Mouse (Mus musculus): Measurements from ENCODE around the gene Phldb2.

The Phldb2 gene

DNA sequence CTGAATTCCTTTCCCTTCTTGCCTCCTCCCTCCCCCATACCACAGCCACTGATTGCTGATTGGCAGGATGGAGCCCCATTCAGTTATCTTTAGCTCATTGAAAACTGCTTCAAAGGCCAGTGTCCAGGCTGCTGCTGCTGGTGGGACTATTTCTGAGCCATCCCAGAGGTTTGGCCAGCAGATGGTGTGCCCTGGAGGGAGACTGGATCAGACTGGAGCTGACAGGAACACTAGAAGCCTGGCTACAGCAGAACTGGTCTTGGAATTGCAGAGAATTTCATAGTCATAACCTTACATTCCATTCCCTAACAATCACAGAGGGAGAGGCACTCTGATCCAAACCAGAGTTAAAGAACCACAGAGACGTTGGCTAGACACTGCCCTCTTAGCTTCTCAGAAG is 60.5 kb downstream of the Phldb2 start:
- DNase-seq (ENCODE audit: low spot score): peak; percentile 67

DNA sequence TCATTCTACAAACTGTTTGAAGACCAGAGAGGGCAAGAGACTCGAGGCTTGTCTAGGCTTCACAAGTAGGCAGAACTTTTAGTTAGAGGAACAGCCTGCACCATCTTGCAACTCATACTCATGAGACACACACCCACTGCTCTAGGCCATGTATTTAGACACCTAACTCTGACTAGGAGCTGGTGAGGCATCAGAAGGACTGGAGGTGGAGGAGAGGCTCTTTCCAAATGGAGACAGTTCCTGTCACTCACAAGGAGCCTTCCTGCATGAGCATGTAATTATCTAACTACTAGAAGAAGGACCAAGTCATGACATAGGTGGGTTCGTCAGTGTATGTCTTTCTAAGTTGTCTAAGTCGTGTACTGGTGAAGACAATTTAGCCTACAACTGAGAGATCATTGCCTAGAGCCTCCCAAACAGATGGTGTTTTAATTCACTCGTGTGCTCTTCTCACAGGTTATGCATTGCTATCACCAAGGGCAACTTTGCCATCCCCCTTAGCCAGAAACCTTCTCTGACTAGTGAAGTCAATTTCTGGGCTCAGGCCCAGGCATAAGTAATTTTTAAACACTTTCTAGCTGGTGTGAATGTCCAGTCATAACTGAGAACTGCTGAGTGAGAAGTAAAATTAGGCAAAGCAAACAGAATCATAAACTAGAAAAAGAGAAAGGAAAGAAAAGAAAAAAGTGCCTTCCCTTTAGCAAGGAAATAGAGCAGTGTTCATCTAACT is 62.8 kb downstream of the Phldb2 start:
- no peak for DNase-seq (ENCODE audit: low spot score)

DNA sequence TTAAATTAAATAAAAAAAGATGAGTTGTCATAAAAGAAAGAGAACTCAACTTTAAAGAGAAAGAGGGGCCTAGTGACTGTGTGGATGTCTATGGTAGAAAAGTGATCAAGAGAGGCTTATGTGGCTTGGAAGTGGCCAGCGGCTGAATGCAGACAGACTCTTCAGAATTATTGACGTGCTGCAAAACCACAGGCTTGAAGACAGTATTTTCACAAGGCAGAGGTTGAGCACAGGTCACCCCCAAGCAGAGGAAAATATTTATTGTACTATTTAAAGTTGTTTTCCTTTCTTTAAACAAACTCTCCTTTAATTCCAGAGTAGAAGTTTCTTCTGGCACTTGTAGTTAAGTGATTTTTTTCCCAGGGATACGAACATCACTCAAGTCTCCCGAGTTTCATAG is 63.8 kb downstream of the Phldb2 start:
- DNase-seq (ENCODE audit: low spot score): no peak

DNA sequence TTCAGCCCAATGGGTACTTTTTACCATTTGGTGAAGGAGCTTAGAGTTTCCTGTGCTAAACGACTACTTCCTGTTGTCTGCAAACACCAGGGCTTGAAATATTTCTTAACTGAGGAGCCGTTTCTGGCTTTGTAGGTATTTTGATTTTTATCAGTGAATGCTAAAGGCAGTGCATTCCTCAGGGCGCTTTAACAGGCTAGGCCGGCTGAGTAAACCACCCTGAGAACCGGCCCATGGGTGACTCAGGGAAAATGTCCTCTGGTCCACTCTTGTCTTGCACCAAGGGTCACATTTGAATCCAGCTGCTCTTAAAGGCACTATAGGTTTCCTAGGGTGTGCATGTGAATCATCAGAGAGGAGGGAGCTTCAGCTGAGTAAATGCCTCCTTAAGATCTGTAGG is 66.8 kb downstream of the Phldb2 start:
- peak; percentile 68 for DNase-seq (ENCODE audit: low spot score)

DNA sequence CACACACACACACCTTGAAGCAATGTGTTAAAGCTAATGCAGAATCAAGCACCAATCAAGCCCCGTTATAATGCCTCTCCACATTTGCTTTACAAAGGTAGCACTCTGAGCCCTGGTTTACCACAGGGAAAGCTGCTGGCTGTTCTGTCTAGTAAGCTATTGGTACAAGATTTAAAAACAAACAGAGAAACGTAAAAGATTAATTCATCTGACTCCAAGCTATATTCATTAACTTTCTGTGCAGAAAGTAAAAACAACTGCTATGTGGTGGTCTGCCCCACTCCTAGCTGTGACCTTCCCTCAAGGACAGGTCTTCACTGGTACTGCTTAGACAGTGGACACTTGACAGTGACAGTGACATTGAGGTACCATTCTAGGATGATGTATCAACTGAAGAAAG is 69.2 kb downstream of the Phldb2 start:
- no peak for DNase-seq (ENCODE audit: low spot score)

DNA sequence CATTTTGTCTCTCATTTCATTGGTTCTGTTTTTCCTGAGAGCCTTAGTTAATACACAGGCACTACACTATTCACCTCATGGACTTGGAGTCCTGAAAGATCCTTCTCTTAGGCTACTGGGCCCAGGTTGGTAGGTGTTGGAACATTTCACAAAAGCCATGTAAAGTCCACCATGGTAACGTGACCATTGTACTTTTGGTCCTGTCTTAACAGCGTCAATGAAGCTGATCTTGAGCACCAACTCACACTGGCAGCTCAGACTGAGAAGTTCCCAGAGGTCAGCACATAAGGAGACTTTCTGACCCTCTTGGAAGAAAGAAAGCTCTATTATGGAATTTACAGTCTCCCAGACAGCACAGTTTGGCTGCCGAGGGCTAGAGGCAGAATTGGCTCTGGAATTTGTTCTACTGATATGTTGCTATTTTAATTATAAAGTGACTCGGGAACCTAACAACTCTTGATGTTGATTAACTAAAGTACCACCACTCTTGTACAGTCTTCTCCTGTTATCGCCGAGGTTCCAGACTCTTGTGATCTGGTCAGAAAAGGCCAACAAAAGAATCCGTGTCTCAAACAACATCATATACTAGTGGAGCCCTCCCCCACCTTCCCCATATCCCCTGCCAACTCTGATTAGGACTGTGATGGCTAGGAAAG is 72.1 kb downstream of the Phldb2 start:
- no peak for DNase-seq (ENCODE audit: low spot score)

DNA sequence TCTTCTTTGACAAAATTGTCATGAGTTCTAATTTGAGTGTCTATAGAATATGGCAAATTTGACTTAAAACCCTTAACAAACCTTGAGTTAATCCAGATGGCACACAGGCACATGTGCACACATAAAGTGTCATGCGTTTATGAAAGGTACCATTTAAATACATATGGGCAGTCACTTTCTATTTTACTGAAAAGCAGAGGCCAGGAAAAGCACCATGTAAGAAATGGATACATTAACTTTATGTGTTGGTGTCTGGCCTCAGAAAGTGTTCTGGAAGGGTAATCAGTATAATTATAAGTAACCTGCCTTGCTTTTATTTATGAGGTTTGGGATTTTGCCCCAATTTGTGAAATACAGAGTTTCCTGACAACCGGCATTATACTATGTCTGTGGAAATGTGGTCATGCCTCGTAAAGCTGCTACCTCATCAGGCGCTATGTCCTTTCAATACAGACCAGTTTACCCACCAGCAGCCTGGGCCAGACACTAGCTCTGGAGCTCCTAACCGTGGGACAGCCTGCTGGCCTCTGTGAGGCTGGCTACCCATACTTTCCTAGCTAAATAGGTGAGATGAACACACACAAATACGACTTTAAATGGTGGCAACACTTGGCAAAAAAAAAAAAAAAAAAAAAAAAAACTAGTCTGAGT is 73.2 kb downstream of the Phldb2 start:
- no peak for DNase-seq (ENCODE audit: low spot score)

DNA sequence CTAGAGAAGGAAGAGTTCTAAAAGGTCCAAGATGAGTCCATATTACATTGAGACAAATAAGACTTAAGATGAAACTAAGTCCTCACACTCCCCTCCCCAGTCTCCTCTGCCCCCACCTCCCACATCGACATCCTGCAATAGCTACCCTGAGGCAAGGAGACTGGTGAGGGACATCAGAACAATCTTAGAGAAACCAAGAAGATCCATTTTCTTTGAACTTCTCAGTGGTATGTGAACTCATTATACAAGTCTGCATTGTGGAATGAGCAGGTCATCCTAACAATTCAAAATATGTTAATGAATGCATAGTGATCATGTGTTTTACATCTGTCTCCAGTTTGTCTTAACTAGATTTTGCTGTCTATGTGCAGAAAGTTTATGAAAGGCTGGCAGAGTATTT is 75.7 kb downstream of the Phldb2 start:
- DNase-seq (ENCODE audit: low spot score): no peak

DNA sequence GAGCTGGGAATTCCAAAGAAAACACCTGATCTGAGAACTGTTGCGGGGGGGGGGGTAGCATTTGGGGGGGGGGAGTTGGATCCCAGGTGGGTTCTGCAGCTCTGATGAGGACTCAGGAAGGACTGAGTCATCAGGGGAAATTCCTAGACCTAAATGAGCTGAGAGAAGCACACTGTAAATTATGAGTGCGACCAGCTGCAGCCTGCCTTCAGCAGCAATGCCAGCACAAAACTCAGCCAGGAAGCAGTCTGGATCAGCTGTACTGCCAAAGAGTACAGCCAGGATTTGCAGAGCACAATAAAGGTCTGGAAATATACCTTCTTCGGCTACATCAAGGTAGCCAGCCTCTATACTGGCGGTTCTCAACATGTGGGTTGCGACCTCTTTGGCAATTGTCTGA is 76.2 kb downstream of the Phldb2 start:
- DNase-seq (ENCODE audit: low spot score): no peak

DNA sequence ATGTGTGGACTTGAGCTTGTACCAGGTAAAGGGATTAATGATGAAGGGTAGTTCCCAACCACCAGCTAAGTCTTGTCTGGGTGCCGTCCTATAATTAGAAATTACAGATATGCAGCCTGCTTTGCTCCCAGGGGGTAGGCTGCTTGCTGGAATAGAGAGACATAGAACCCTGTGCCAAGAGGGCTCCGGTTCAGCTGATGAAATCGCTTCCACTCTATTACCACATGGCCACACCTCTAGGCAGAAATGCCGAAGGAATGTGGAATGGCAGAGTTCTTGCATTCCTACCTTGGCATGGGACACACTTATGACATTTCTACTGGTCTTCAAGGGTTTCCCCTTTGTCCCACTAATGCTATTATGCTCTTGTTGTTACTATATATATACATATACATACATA is 80.0 kb downstream of the Phldb2 start:
- DNase-seq (ENCODE audit: low spot score): no peak

DNA sequence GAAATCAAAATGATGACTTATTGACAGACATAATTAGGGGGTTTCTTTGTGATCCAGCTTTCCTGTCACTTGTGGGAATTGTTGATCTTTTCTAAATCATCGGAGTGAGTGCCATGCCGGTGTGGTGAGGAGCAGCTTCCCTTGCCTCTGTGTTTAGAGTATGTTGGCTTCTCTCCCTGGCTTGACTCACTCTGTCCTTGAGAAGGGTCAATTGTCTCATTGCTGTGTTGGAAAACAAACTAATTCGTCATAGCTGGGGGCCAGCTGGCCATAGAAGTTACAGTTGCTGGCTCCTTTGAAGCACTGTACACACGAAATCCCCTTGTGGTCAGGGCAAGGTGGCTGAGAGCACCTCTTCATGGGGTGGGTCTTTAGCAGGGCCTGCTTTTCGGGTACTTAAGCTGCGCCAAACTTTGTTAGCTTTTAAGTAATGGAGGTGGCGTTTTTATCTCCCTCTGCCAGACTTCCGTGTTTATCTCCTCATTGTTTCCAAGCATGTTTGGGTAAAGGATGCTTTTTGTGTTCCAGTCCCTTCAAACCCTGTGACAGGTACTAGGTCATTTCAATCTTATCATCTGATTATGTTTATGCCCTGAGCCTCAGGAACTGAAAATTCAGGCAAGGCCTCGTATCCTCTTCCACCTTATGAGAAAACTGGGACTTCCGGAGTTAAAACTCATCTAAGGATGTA is 82.0 kb downstream of the Phldb2 start:
- DNase-seq (ENCODE audit: low spot score): no peak

DNA sequence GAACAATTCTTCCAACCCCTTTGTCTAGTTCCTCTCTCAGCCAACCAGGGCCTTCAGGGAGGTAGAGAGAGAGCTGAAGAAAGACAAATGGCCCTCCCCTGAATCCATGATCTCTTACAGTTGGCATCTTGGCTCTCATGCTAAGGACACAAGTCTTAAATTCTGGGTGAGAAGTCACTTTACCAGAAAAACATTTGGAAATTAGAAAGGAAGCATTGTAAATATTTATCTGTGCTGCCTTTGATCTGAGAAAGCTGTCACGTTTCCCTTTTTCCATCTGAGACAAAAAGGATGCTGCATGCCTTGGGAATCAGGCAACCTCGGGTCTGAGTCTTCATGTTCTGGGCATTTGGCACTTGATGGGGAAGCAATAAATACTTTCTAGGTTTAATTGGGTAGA is 82.7 kb downstream of the Phldb2 start:
- no peak for DNase-seq (ENCODE audit: low spot score)

DNA sequence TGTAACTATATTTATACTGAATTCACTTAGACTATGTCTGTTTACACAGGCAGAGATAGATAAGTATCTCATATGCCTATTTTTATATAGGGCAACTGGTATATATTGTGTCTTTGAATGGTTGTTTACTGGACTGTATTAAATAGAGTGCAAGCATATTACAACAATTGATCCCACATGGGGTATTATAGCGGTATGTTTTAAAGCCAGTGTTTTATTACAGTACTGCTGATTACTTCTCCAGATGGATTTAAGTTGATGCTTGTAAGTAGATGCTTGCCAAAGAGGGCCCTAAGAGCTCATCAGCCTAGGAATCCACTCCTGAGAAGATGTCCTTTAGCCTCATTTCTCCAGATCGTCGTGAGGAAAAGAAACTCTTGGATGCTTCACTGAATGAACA is 84.4 kb downstream of the Phldb2 start:
- DNase-seq (ENCODE audit: low spot score): no peak

DNA sequence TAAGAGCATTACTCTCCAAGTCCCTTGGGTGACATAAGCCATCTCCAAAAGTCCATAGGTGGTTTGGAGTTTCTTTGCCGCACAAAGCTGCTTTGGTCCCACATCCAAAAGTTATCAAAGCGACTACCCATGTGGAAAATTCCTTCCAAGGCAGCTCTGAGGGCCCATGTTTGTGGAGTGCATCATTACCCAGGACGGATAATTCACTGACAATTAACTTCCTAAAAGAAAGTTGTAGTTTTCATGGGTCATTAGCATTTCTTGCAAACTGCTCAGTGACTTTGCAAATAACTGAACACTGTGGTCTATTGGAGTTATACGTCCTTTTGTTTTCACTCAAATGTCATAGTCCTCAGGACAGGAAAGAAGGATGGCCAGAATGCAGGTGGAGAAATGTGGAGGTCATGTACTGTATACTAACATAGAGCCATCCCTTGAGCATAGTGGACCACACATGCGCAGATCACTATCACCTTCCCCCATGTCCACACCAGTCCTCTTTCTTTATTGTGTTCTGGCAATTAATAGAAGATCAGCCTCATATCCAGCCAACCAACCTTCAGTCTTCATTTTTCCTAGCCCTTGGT is 96.0 kb downstream of the Phldb2 start:
- no peak for DNase-seq (ENCODE audit: low spot score)

DNA sequence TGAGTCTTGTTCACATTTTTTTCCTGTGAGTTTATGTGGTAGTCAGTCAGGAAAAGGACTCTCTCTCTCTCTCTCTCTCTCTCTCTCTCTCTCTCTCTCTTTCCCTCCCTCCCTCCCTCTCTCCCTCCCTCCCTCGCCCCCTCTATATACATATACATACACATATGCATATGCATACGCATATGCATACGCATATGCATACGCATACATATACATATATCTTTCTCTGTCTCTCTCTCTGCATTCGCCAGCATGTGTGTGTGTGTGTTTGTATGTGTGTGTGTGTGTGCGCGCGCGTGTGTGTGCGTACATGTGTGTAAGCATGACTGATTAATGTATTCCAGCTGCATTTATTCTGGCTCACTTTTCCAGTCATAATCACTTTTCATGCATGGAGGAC is 98.9 kb downstream of the Phldb2 start:
- DNase-seq (ENCODE audit: low spot score): no peak

DNA sequence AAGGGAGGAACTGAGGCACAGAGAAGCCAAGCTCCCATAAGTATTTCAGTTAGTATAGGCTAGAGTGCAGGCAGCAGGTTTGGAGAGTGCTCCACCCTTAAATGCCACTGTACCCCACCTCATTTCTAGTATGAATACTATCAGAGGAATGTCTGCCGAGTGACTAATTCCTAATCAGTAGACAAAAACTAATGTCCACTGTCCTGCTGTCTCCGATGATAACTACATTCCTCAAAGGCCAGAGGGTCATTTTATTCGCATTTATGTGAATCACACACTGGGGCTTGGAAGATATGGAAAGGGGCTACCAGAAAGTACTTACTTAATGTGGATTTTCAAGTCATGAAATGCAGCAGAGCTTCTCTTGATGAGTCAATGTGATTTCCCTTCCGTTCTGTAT is 104.4 kb downstream of the Phldb2 start:
- DNase-seq (ENCODE audit: low spot score): no peak

DNA sequence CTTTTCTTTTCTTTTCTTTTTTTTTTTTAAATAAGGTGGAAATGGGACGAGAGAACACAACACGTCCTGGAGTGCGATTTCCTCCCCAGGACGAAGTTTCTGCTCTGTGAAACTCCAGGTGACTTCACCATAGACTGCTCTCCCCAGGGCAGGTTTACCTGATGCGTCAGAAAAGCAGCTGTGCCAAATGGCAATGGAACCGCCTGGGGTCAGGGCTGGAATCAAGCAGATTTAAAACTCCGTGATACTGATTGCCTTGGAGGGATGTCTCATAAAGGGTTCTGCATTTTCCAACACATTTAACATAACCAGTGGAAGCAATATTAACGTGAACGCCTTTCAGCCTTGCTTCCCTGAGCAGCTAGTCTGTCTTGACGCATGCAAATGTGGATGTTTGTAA is 108.5 kb downstream of the Phldb2 start:
- DNase-seq (ENCODE audit: low spot score): no peak

DNA sequence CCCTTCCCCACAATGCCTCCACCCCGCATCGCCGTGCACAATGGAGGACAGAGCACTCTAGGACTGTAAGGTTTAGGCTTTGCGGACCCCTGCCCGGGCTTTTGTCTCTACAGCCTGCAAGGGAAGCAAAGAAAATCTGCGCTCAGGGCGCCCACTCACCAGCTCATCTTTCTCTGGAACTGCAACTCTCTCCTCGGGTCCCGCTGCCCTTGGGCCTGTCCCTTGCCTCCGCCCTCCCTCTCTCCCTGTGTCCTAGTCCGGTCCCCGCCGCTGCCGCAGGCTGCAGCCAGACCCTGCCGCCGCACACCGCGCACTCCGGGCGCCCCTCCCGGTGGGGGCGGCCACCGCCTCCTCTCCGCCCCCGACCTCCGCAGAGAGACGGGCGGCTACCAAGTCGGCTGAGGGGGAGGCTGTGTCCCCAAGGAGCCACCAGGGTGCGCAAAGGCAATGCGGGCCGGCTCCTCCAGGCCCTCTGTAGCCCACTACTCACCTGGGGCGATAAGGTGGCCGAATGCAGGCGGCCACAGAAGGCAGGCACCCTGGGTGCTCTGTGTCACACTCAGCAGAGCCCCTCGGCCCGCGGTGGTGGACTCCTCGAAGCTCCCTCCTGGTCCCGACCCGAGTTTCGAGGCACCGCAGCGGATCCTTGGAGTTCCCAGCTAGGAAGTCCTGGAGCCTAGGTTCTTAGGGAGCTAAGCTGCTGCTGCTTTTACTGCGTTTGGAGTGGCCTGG is 109.2 kb downstream of the Phldb2 start:
- DNase-seq (ENCODE audit: low spot score): peak; percentile 93

DNA sequence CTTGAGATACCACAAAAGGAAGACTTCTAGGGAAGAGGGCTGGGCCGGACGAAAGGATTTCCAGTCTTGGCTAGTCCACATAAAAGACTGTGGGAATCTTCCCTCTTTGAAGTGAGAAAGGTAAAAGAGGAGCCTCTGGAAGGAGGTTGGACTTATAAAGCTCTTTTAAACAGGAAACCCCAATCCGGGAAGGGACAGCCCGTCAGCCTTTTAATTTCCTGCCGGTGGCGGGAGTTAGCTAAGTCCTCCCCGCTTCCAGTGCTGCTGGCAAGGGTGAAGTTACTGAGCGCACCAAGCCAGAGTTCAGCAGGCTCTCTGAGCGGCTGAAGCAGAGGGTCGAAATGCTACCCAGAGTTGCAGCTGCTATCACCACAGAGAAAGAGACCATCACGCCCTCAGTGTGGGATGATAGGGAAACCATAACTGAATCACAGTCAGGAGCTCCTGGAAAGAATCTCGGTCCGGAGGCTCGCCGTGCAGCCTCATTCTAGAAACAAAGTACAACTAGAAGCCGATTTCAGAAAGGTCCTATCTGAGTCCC is 110.0 kb downstream of the Phldb2 start:
- DNase-seq (ENCODE audit: low spot score): peak; percentile 51

DNA sequence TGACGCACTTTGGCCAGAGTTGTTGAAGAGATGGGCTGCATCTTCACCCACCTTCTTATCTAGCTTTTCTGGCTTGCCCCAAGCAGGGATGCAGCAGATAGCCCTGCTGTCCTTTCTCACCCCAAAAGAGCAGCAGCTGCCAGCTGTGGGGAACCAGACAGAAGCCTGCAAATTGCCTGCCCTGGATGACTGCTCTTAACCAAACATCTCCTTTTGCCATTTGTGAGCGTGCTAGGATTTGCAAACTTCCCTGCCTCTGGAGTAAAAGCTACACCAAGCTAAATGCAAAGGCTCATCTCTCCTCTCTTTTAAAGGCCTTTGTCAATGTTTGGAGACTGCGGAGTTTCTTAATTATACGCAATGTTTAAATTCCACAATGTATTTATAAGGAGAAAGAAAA is 111.0 kb downstream of the Phldb2 start:
- DNase-seq (ENCODE audit: low spot score): no peak

DNA sequence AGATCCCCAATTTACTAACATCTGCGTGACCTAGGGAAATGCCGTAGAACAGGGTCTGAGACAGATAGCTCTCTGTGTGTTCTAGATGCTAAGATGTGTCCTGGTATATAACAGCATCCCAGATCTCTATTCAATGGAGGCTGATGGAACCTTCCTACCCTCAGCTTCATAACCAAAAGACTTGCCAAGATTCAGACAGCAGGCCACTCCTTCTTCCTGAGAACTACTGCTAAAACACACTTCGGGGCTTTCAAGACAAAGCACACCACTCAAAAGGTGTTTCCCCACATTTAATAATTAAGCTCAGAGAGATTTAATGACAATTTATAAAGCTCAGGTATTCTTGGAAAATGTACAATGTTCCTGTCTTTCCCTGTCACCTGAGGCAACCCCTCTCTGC is 111.6 kb downstream of the Phldb2 start:
- DNase-seq (ENCODE audit: low spot score): no peak

DNA sequence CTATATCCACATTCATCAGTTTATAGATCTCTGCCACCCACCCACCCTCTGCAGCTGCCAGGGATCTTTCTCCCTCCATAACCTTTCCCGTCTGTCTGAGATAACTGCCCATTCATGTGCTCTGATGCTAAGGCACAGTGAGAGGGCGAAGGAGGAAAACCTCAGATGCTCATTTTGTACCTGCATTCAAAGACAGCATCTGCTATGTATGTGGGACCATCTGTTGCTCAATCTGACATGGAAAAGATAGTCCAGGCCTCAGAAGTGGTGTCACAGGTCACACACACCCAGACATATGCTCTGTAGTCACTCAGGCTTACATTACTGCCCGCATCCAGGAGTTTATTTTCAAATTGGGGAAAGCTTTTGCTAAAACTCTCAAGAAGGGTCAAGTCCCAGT is 112.4 kb downstream of the Phldb2 start:
- DNase-seq (ENCODE audit: low spot score): no peak
